Mouse (Mus musculus): Measurements from ENCODE around the gene Itpr2.

Itpr2 gene

GRCm38 (mm10) chr6:146260674-146261376 lies 241.2 kb downstream of the Itpr2 start:
- DNase-seq (ENCODE audit: low spot score in 2 of 2) = no peak

GRCm38 (mm10) chr6:146258751-146259150 lies 243.3 kb downstream of the Itpr2 start:
- no peak for DNase-seq (ENCODE audit: low spot score in 2 of 2)

GRCm38 (mm10) chr6:146258261-146258660 lies 243.8 kb downstream of the Itpr2 start:
- DNase-seq (ENCODE audit: low spot score in 2 of 2) = no peak

- DNase-seq (ENCODE audit: low spot score in 2 of 2) = no peak
Measured at GRCm38 (mm10) chr6:146256947-146257670, 244.9 kb downstream of the Itpr2 start.

GRCm38 (mm10) chr6:146256401-146256800 lies 245.6 kb downstream of the Itpr2 start:
- no peak for DNase-seq (ENCODE audit: low spot score in 2 of 2)

GRCm38 (mm10) chr6:146255656-146256055 lies 246.4 kb downstream of the Itpr2 start:
- no peak for DNase-seq (ENCODE audit: low spot score in 2 of 2)

- no peak for DNase-seq (ENCODE audit: low spot score in 2 of 2)
Measured at GRCm38 (mm10) chr6:146254931-146255330, 247.1 kb downstream of the Itpr2 start.

- DNase-seq (ENCODE audit: low spot score in 2 of 2) = no peak
Measured at GRCm38 (mm10) chr6:146254216-146254820, 247.7 kb downstream of the Itpr2 start.

GRCm38 (mm10) chr6:146249096-146249495 lies 252.9 kb downstream of the Itpr2 start:
- DNase-seq (ENCODE audit: low spot score in 2 of 2) = no peak

GRCm38 (mm10) chr6:146248341-146248740 lies 253.7 kb downstream of the Itpr2 start:
- no peak for DNase-seq (ENCODE audit: low spot score in 2 of 2)

GRCm38 (mm10) chr6:146247906-146248305 lies 254.1 kb downstream of the Itpr2 start:
- DNase-seq (ENCODE audit: low spot score in 2 of 2) = no peak

- DNase-seq (ENCODE audit: low spot score in 2 of 2) = no peak
Measured at GRCm38 (mm10) chr6:146246368-146246767, 255.7 kb downstream of the Itpr2 start.

GRCm38 (mm10) chr6:146245888-146246287 lies 256.1 kb downstream of the Itpr2 start:
- no peak for DNase-seq (ENCODE audit: low spot score in 2 of 2)

GRCm38 (mm10) chr6:146243068-146243467 lies 259.0 kb downstream of the Itpr2 start:
- no peak for DNase-seq (ENCODE audit: low spot score in 2 of 2)

- no peak for DNase-seq (ENCODE audit: low spot score in 2 of 2)
Measured at GRCm38 (mm10) chr6:146241336-146241735, 260.7 kb downstream of the Itpr2 start.

GRCm38 (mm10) chr6:146235165-146235564 lies 266.9 kb downstream of the Itpr2 start:
- no peak for DNase-seq (ENCODE audit: low spot score in 2 of 2)

- no peak for DNase-seq (ENCODE audit: low spot score in 2 of 2)
Measured at GRCm38 (mm10) chr6:146234417-146234816, 267.6 kb downstream of the Itpr2 start.

GRCm38 (mm10) chr6:146230903-146231302 lies 271.1 kb downstream of the Itpr2 start:
- no peak for DNase-seq (ENCODE audit: low spot score in 2 of 2)

GRCm38 (mm10) chr6:146230373-146230788 lies 271.6 kb downstream of the Itpr2 start:
- DNase-seq (ENCODE audit: low spot score in 2 of 2) = no peak

GRCm38 (mm10) chr6:146229967-146230366 lies 272.1 kb downstream of the Itpr2 start:
- no peak for DNase-seq (ENCODE audit: low spot score in 2 of 2)

GRCm38 (mm10) chr6:146229519-146229918 lies 272.5 kb downstream of the Itpr2 start:
- no peak for DNase-seq (ENCODE audit: low spot score in 2 of 2)

GRCm38 (mm10) chr6:146228048-146228447 lies 274.0 kb downstream of the Itpr2 start:
- no peak for DNase-seq (ENCODE audit: low spot score in 2 of 2)

Data from frontal cortex, postnatal 10 days (tissue).